Mouse (Mus musculus) gastrocnemius, adult 8-10 months (tissue): ENCODE measurements around the gene Btg2. TPM values are rescaled to one million over a fixed set of nuclear protein-coding genes. Genes with fewer than 3 reads are reported as not detected.

Experiments
- total RNA-seq, 4 experiments: library from RNA; stranded (reverse); gene quantifications; 2 replicates each; pipeline ENCODE4 v1.2.4; 2022

Gene Btg2
- total RNA-seq, 4 experiments from 2014 or later = 8.6 to 22.9 (median 14.3) TPM

Other genes with a start within 250 kb of the Btg2 start
- under 1 TPM in 1 of 4 experiments, not detected in 3; 0.29 TPM for gene Optc, start 171.1 kb downstream of the Btg2 start, total RNA-seq
- gene Prelp, start 157.7 kb downstream of the Btg2 start, total RNA-seq = 10 to 100 TPM; 11.0 to 30.6 (median 17.9) TPM
- 100 to 1,000 TPM in 1 of 4 experiments, 10 to 100 TPM in 3; 25.4 to 104 (median 52.6) TPM for gene Fmod, start 41.9 kb downstream of the Btg2 start, total RNA-seq
- gene Chit1, start 32.1 kb upstream of the Btg2 start, total RNA-seq = not detected
- gene Chil1, start 103.1 kb upstream of the Btg2 start, total RNA-seq = 1 to 10 TPM in 3 of 4 experiments, under 1 TPM in 1; 0.24 to 2.7 (median 1.3) TPM
- gene Mybph, start 114.3 kb upstream of the Btg2 start, total RNA-seq = 100 to 1,000 TPM; 239 to 486 (median 316) TPM
- under 1 TPM; 0.19 to 0.97 (median 0.69) TPM for gene Adora1, start 156.3 kb upstream of the Btg2 start, total RNA-seq
- 10 to 100 TPM in 3 of 4 experiments, 1 to 10 TPM in 1; 7.6 to 16.5 (median 15.4) TPM for gene Myog, start 210.9 kb upstream of the Btg2 start, total RNA-seq